Mouse (Mus musculus) kidney, embryonic 16.5 days (tissue): ENCODE data around the gene Pip5k1b. TPM values are rescaled to one million over a fixed set of nuclear protein-coding genes. Genes with fewer than 3 reads are reported as not detected.

Experiments
- ATAC-seq: fragments of 200-750 bp; cut with Nextera tagmentation; 2 replicates; pipeline ENCODE4 v1.8.0; 2017; ENCODE audit warnings: moderate TSS enrichment; ENCODE audit not compliant: low FRiP score, low TSS enrichment
- H3K27ac ChIP-seq: fragments of 300-500 bp; sonication (generic); 2 replicates; pipeline ENCODE4 v1.5.1; 2014; ENCODE audit warnings: low read length
- H3K27me3 ChIP-seq: fragments of 300-500 bp; sonication (generic); 2 replicates; pipeline ENCODE4 v1.6.1; 2014; ENCODE audit warnings: low read length, control low read depth, mixed read lengths; ENCODE audit not compliant: insufficient read depth
- H3K36me3 ChIP-seq: fragments of 300-500 bp; sonication (generic); 2 replicates; pipeline ENCODE4 v1.6.1; 2014; ENCODE audit warnings: low read length, control low read depth, mixed read lengths; ENCODE audit not compliant: insufficient read depth
- H3K4me1 ChIP-seq: fragments of 300-500 bp; sonication (generic); 2 replicates; pipeline ENCODE4 v1.6.1; 2014; ENCODE audit warnings: low read length, control low read depth, mixed read lengths; ENCODE audit not compliant: insufficient read depth
- H3K4me2 ChIP-seq: fragments of 300-500 bp; sonication (generic); replicated peaks from 2 replicates; pipeline ENCODE4 v1.6.1; 2014; ENCODE audit warnings: low read depth, low read length
- H3K4me3 ChIP-seq: fragments of 300-500 bp; sonication (generic); 2 replicates; pipeline ENCODE4 v1.5.1; 2014; ENCODE audit warnings: mild to moderate bottlenecking, low read length
- H3K9ac ChIP-seq: fragments of 300-500 bp; sonication (generic); replicated peaks from 2 replicates; pipeline ENCODE4 v1.6.1; 2014; ENCODE audit warnings: low read length
- H3K9me3 ChIP-seq: fragments of 300-500 bp; sonication (generic); 2 replicates; pipeline ENCODE4 v1.6.1; 2016; ENCODE audit warnings: low read length, control low read depth
- WGBS: fragments of 180-500 bp; shearing (Covaris S2); extraction: QIAGEN DNeasy Blood & Tissue Kit; methylation state at CpG from one replicate; pipeline ENCODE4 v1.1.7; 2014; 5-methylcytosine and 5-hydroxymethylcytosine counted together
- polyA plus RNA-seq: library from polyadenylated mRNA; unstranded; fragments of >200 nt; fragmentation: Nextera tagmentation; extraction: Ambion mirVana; gene quantifications from 2 replicates; pipeline ENCODE4 v1.2.1, GENCODE M21; 2015

Gene Pip5k1b
- polyA plus RNA-seq, 1 experiment from 2014 or later, result 2.2 TPM

GRCm38 (mm10) chr19:24312046-24312445 lies 243.6 kb downstream of the Pip5k1b start:
- H3K9ac ChIP-seq, result no peak overlapping the region
- H3K4me2 ChIP-seq, result no peak overlapping the region
- no peak overlapping the region for H3K4me3 ChIP-seq
- peaks cover 19% of the 10 kb centered on the region for H3K4me1 ChIP-seq
- WGBS, result 84% methylated on average over 5 of the region's 5 CpGs
- H3K27me3 ChIP-seq, result no peaks in the 10 kb centered on the region
- no peak overlapping the region for H3K27ac ChIP-seq
- H3K9me3 ChIP-seq, result 0 out of 2 replicates have a peak, but pooled peaks cover 2% of the 10 kb centered on the region
- no peak for ATAC-seq
- no peaks in the 10 kb centered on the region for H3K36me3 ChIP-seq

GRCm38 (mm10) chr19:24308305-24308705 lies 247.4 kb downstream of the Pip5k1b start:
- Histone ChIP-seq H3K4me2 (no peak overlapping the region), H3K9me3 (0 out of 2 replicates have a peak, but pooled peaks cover 2% of the 10 kb centered on the region), H3K36me3 (no peaks in the 10 kb centered on the region), H3K4me1 (peaks cover 15% of the 10 kb centered on the region), H3K9ac (no peak overlapping the region), H3K4me3 (no peak overlapping the region), H3K27ac (no peak overlapping the region), H3K27me3 (no peaks in the 10 kb centered on the region)
- ATAC-seq, result peak; percentile 77
- WGBS, result 15% methylated on average over 5 of the region's 5 CpGs

- H3K4me2 ChIP-seq, result no peak overlapping the region
- H3K9me3 ChIP-seq, result 0 out of 2 replicates have a peak, but pooled peaks cover 2% of the 10 kb centered on the region
- no peaks in the 10 kb centered on the region for H3K36me3 ChIP-seq
- peaks cover 13% of the 10 kb centered on the region for H3K4me1 ChIP-seq
- H3K27ac ChIP-seq, result no peak overlapping the region
- ATAC-seq, result no peak
- H3K4me3 ChIP-seq, result no peak overlapping the region
- H3K27me3 ChIP-seq, result no peaks in the 10 kb centered on the region
- no peak overlapping the region for H3K9ac ChIP-seq
- 49% methylated on average over 13 of the region's 13 CpGs for WGBS
Measured at GRCm38 (mm10) chr19:24307271-24308221, 248.1 kb downstream of the Pip5k1b start.

- 0 out of 2 replicates have a peak, but pooled peaks cover 2% of the 10 kb centered on the region for H3K9me3 ChIP-seq
- H3K36me3 ChIP-seq, result no peaks in the 10 kb centered on the region
- no peak for ATAC-seq
- H3K27ac ChIP-seq, result no peak overlapping the region
- no peak overlapping the region for H3K4me2 ChIP-seq
- peaks cover 17% of the 10 kb centered on the region for H3K4me1 ChIP-seq
- H3K27me3 ChIP-seq, result no peaks in the 10 kb centered on the region
- no peak overlapping the region for H3K4me3 ChIP-seq
- 92% methylated on average over 5 of the region's 5 CpGs for WGBS
- no peak overlapping the region for H3K9ac ChIP-seq
Measured at GRCm38 (mm10) chr19:24306351-24306750, 249.3 kb downstream of the Pip5k1b start.

GRCm38 (mm10) chr19:24302198-24302597 lies 253.5 kb downstream of the Pip5k1b start:
- H3K4me2 ChIP-seq, result no peak overlapping the region
- no peak overlapping the region for H3K27ac ChIP-seq
- no peaks in the 10 kb centered on the region for H3K27me3 ChIP-seq
- no peak for ATAC-seq
- no peak overlapping the region for H3K9ac ChIP-seq
- no peak overlapping the region for H3K4me3 ChIP-seq
- WGBS, result 34% methylated on average over 10 of the region's 10 CpGs
- H3K4me1 ChIP-seq, result peaks cover 5% of the 10 kb centered on the region; the same call in 1 of the 2 replicates
- H3K36me3 ChIP-seq, result no peaks in the 10 kb centered on the region
- no peaks in the 10 kb centered on the region for H3K9me3 ChIP-seq

DNA sequence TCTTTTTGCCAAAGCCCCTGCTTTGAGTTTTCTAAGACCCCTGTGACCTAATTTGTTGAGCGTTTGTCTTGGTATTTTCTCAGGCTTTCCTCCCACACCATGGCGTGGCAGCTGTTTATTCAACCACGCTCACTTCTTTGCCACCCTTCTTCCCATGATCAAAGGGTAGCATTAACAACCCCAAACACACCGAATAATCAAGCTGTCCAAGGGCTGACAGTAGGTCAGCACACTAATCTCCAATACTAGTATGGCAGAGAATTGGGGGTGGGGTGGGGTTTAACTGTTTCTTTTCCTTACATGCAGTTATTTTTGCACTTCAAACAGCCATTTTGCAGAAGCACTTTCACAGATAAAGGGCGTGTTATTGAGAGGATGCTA lies 253.9 kb downstream of the Pip5k1b start:
- WGBS, result 20% methylated on average over 5 of the region's 5 CpGs
- 0 out of 2 replicates have a peak, but pooled peaks have one; percentile 33 for ATAC-seq
- H3K4me2 ChIP-seq, result peak overlapping the region; percentile 56; the same call in 1 of the 2 replicates

GRCm38 (mm10) chr19:24300994-24301767 lies 254.5 kb downstream of the Pip5k1b start:
- Histone ChIP-seq H3K27ac (no peak overlapping the region), H3K9ac (no peak overlapping the region), H3K27me3 (no peaks in the 10 kb centered on the region), H3K4me3 (peak overlapping the region; percentile 43), H3K9me3 (no peaks in the 10 kb centered on the region), H3K4me1 (0 out of 2 replicates have a peak, but pooled peaks cover 4% of the 10 kb centered on the region), H3K36me3 (no peaks in the 10 kb centered on the region), H3K4me2 (peak overlapping the region; percentile 56)
- ATAC-seq, result peak; percentile 90
- WGBS, result 5% methylated on average over 9 of the region's 9 CpGs

More for the DNA sequence above, 253.9 kb downstream of the Pip5k1b start:
- Histone ChIP-seq H3K4me3 (no peak overlapping the region), H3K36me3 (no peaks in the 10 kb centered on the region), H3K9ac (no peak overlapping the region), H3K27ac (no peak overlapping the region), H3K27me3 (no peaks in the 10 kb centered on the region), H3K4me1 (0 out of 2 replicates have a peak, but pooled peaks cover 4% of the 10 kb centered on the region), H3K9me3 (no peaks in the 10 kb centered on the region)

DNA sequence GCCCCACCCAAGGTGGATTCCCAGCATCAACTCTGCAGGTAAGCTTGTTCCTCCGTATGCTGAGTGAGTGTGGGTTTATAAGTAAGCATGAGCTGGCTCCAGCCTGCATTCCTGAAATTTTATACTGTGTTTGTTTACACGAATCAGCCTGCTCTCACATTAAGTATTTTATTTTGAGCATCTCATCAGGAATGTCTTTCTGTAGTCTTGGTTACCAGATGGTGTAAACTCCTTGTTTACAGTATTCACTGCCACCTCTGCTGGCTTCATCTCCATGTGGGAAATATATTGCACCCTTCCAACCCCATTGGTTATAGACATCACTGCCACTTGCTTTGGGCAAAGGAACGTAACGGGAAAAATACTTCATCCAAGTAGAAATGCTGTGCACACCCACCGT lies 262.1 kb downstream of the Pip5k1b start:
- H3K36me3 ChIP-seq, result no peaks in the 10 kb centered on the region
- H3K27me3 ChIP-seq, result no peaks in the 10 kb centered on the region
- no peak overlapping the region for H3K4me3 ChIP-seq
- H3K9ac ChIP-seq, result no peak overlapping the region
- H3K9me3 ChIP-seq, result no peaks in the 10 kb centered on the region
- WGBS, result 71% methylated on average over 5 of the region's 5 CpGs
- ATAC-seq, result no peak
- H3K4me2 ChIP-seq, result no peak overlapping the region
- H3K27ac ChIP-seq, result no peak overlapping the region
- H3K4me1 ChIP-seq, result no peaks in the 10 kb centered on the region

DNA sequence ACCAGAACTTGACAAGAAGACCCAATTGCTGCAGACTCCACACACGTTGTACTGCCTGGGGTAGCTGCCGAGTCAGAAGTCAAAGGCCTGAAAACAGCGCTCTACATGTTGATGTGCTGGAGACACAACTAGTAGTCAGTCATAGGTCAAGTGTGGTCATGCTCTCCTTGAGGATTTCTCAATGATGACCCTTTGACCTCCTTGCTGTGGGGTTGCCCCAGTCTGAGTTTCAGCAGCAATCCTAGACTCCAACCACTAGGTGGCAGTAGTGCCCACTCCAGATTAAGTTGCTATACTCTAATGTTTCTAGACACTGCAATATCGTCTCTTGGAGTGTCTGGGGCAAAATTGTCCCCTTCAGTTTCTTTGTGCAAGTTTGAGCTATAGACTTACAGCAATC lies 271.5 kb downstream of the Pip5k1b start:
- Histone ChIP-seq H3K27ac (no peak overlapping the region), H3K4me1 (peaks cover 6% of the 10 kb centered on the region; the same call in 1 of the 2 replicates), H3K9me3 (no peaks in the 10 kb centered on the region), H3K27me3 (no peaks in the 10 kb centered on the region), H3K4me3 (no peak overlapping the region), H3K36me3 (no peaks in the 10 kb centered on the region), H3K4me2 (no peak overlapping the region), H3K9ac (no peak overlapping the region)
- no peak for ATAC-seq
- WGBS, result 72% methylated on average over 4 of the region's 4 CpGs
